Comparison of ENCODE assay signal across 8 mouse cellular contexts in the genomic region with DNA sequence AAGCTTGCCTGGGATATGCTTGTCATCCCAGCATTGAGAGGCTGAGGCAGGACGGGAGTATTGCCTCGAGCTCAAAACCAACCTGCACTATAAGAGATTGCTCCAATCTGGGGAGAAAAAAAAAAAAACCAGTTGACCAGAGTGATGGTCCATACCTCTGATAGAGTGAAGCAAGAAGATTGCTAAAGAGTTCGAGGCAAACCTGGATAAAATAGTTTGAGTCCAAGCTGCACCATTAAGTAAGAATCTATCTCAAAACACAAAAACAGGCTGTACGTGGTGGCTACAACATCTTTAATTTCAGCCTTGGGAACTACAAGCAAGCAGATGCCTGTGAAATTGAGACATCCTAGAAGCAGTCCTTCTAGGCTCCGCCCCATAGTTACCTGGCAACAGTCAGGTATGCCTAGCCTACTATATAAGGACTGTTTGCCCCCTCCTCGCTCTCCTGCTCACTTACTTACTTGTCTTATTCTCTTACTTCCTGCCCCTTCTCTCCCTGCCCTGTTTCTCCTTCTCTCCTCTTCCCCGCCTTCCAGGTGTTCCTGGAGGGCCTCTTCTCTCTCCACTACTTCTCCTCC. TPM values are rescaled to one million over a fixed set of nuclear protein-coding genes. Genes with fewer than 3 reads are reported as not detected.
DNase-seq lines count a peak whose midpoint lies in the region; ATAC-seq and TF ChIP-seq lines count a peak whose summit lies in the region.

No protein-coding gene starts in this region.

- peaks cover 10% of the 10 kb centered on the region for H3K4me1 ChIP-seq in kidney, embryonic 14.5 days (ENCODE audit: control insufficient read depth, insufficient read depth, low read length)
- peaks cover 18% of the 10 kb centered on the region for H3K4me1 ChIP-seq in embryonic facial prominence, embryonic 15.5 days
- H3K4me1 ChIP-seq in limb, embryonic 15.5 days, result peaks cover 20% of the 10 kb centered on the region

- no peak for ATAC-seq in kidney, embryonic 14.5 days (ENCODE audit: low FRiP score, low TSS enrichment)
- ATAC-seq in embryonic facial prominence, embryonic 15.5 days (ENCODE audit: insufficient number of reproducible peaks, low FRiP score, low TSS enrichment, low read depth), result no peak
- 0 out of 2 replicates have a peak, but pooled peaks have one; percentile 6 for ATAC-seq in limb, embryonic 15.5 days (ENCODE audit: insufficient number of reproducible peaks, low FRiP score, low TSS enrichment, low read depth)

- peak overlapping the region; percentile 75 for H3K4me3 ChIP-seq in kidney, embryonic 14.5 days (ENCODE audit: low read length)
- H3K4me3 ChIP-seq in embryonic facial prominence, embryonic 15.5 days (replicated peaks), result peak overlapping the region; percentile 71
- peak overlapping the region; percentile 65 for H3K4me3 ChIP-seq in limb, embryonic 15.5 days
- peak overlapping the region; percentile 54 for H3K4me3 ChIP-seq in myocyte

- peaks cover 28% of the 10 kb centered on the region for H3K79me2 ChIP-seq in myocyte (ENCODE audit: control insufficient read depth, insufficient read depth)

- H3K27me3 ChIP-seq in kidney, embryonic 14.5 days (ENCODE audit: control insufficient read depth, insufficient read depth, low read length), result no peaks in the 10 kb centered on the region
- H3K27me3 ChIP-seq in embryonic facial prominence, embryonic 15.5 days, result no peaks in the 10 kb centered on the region
- H3K27me3 ChIP-seq in limb, embryonic 15.5 days, result no peaks in the 10 kb centered on the region
- no peaks in the 10 kb centered on the region for H3K27me3 ChIP-seq in myocyte (ENCODE audit: control insufficient read depth, insufficient read depth, insufficient read length)

- peaks cover 28% of the 10 kb centered on the region for H3K36me3 ChIP-seq in kidney, embryonic 14.5 days (ENCODE audit: control insufficient read depth, insufficient read depth, low read length)
- H3K36me3 ChIP-seq in embryonic facial prominence, embryonic 15.5 days, result peaks cover 25% of the 10 kb centered on the region
- peaks cover 34% of the 10 kb centered on the region for H3K36me3 ChIP-seq in limb, embryonic 15.5 days
- H3K36me3 ChIP-seq in myocyte (ENCODE audit: control insufficient read depth, insufficient read depth), result peaks cover 24% of the 10 kb centered on the region

- no peaks in the 10 kb centered on the region for H3K9me3 ChIP-seq in kidney, embryonic 14.5 days (ENCODE audit: control insufficient read depth, low read length)
- H3K9me3 ChIP-seq in embryonic facial prominence, embryonic 15.5 days (replicated peaks), result no peaks in the 10 kb centered on the region
- H3K9me3 ChIP-seq in limb, embryonic 15.5 days, result no peaks in the 10 kb centered on the region

- 31% methylated on average over 7 of the region's 7 CpGs for WGBS in kidney, embryonic 14.5 days
- WGBS in embryonic facial prominence, embryonic 15.5 days, result 36% methylated on average over 7 of the region's 7 CpGs
- WGBS in limb, embryonic 15.5 days, result 31% methylated on average over 7 of the region's 7 CpGs

- peak overlapping the region; percentile 53 for H3ac ChIP-seq in myocyte (ENCODE audit: control insufficient read depth, insufficient read length)

- H3K9ac ChIP-seq in kidney, embryonic 14.5 days (ENCODE audit: low read depth, low read length), result peak overlapping the region; percentile 84; the same call in 1 of the 2 replicates
- H3K9ac ChIP-seq in embryonic facial prominence, embryonic 15.5 days, result peak overlapping the region; percentile 59; the same call in 1 of the 2 replicates
- no peak overlapping the region for H3K9ac ChIP-seq in limb, embryonic 15.5 days

- DNase-seq in kidney, adult 9 months, result no peak
- DNase-seq in frontal cortex, postnatal 36 days (ENCODE audit: low spot score in 2 of 2), result no peak
- DNase-seq in kidney, postnatal 25 days, result no peak
- DNase-seq in spleen, adult 12 weeks (ENCODE audit: low spot score), result no peak

- H3K4me2 ChIP-seq in kidney, embryonic 14.5 days (replicated peaks; ENCODE audit: low read depth, low read length), result peak overlapping the region; percentile 71
- H3K4me2 ChIP-seq in embryonic facial prominence, embryonic 15.5 days (replicated peaks), result peak overlapping the region; percentile 73
- peak overlapping the region; percentile 85 for H3K4me2 ChIP-seq in limb, embryonic 15.5 days
- peak overlapping the region; percentile 88 for H3K4me2 ChIP-seq in myocyte (ENCODE audit: low read depth)

- TF ChIP-seq POLR2A in myocyte (IDR thresholded peaks at IDR 0.05; ENCODE audit: insufficient read length, low read depth), result no peak

- no peak overlapping the region for H3K27ac ChIP-seq in kidney, embryonic 14.5 days (ENCODE audit: low read depth, low read length)
- peak overlapping the region; percentile 51; the same call in 1 of the 2 replicates for H3K27ac ChIP-seq in embryonic facial prominence, embryonic 15.5 days (replicated peaks)
- no peak overlapping the region for H3K27ac ChIP-seq in limb, embryonic 15.5 days

TF ChIP-seq in myocyte, 11 proteins besides CTCF, POLR2A, EP300 and RAD21:
- TF ChIP-seq CEBPB (IDR thresholded peaks at IDR 0.05; ENCODE audit: insufficient read depth, poor library complexity, severe bottlenecking) (no peak), TCF3 (IDR thresholded peaks at IDR 0.05; ENCODE audit: insufficient read length, low read depth) (no peak), SRF (IDR thresholded peaks at IDR 0.05; ENCODE audit: control insufficient read depth, insufficient read length, low read depth) (no peak), MYOG (IDR thresholded peaks at IDR 0.05; ENCODE audit: control insufficient read depth in 1 of 3, insufficient read depth in 1 of 3, insufficient read length in 2 of 3, low read depth in 2 of 3) (no peak), MYOD1 (IDR thresholded peaks at IDR 0.05; ENCODE audit: control insufficient read depth in 1 of 3, insufficient read length in 2 of 3, low read depth in 2 of 3) (no peak), POLR2AphosphoS2 (IDR thresholded peaks at IDR 0.05; ENCODE audit: insufficient read length, low read depth) (no peak), MAX (IDR thresholded peaks at IDR 0.05; ENCODE audit: low read depth) (no peak), TCF12 (IDR thresholded peaks at IDR 0.05; ENCODE audit: insufficient read depth, poor library complexity, severe bottlenecking) (no peak), REST (IDR thresholded peaks at IDR 0.05; ENCODE audit: insufficient read depth, insufficient read length) (no peak)

RNA-seq across cellular contexts. Expression of gene Bax, which starts 0.5 kb away (rescaled TPM):
- 97.3 and 110 TPM in 2 replicates for polyA plus RNA-seq in kidney, embryonic 14.5 days (2014; fragmentation: Nextera tagmentation; extraction: Ambion mirVana)
- polyA plus RNA-seq in embryonic facial prominence, embryonic 15.5 days (2015; fragmentation: Nextera tagmentation; extraction: Ambion mirVana), result 156 and 158 TPM in 2 replicates
- 145 and 146 TPM in 2 replicates for polyA plus RNA-seq in limb, embryonic 15.5 days (2015; fragmentation: Nextera tagmentation; extraction: Ambion mirVana)
- polyA plus RNA-seq in myocyte (2012; fragmentation: generic; extraction: Trizol), result 249 TPM

RNA-seq across cellular contexts. Expression of gene Ftl1, which starts 7.5 kb away (rescaled TPM):
- polyA plus RNA-seq in kidney, embryonic 14.5 days (2014; fragmentation: Nextera tagmentation; extraction: Ambion mirVana), result 3,941 and 4,356 TPM in 2 replicates
- 4,629 and 4,755 TPM in 2 replicates for polyA plus RNA-seq in embryonic facial prominence, embryonic 15.5 days (2015; fragmentation: Nextera tagmentation; extraction: Ambion mirVana)
- polyA plus RNA-seq in limb, embryonic 15.5 days (2015; fragmentation: Nextera tagmentation; extraction: Ambion mirVana), result 4,640 and 4,716 TPM in 2 replicates
- 2,413 TPM for polyA plus RNA-seq in myocyte (2012; fragmentation: generic; extraction: Trizol)

RNA-seq across cellular contexts. Expression of gene Tulp2, which starts 14.5 kb away (rescaled TPM):
- 0.64 and 0.84 TPM in 2 replicates for polyA plus RNA-seq in kidney, embryonic 14.5 days (2014; fragmentation: Nextera tagmentation; extraction: Ambion mirVana)
- polyA plus RNA-seq in embryonic facial prominence, embryonic 15.5 days (2015; fragmentation: Nextera tagmentation; extraction: Ambion mirVana), result 1.1 and 1.8 TPM in 2 replicates
- 0.61 and 1.0 TPM in 2 replicates for polyA plus RNA-seq in limb, embryonic 15.5 days (2015; fragmentation: Nextera tagmentation; extraction: Ambion mirVana)
- 0.06 TPM for polyA plus RNA-seq in myocyte (2012; fragmentation: generic; extraction: Trizol)

RNA-seq across cellular contexts. Expression of gene Gm45808, which starts 19.4 kb away (rescaled TPM):
- not detected in 2 replicates for polyA plus RNA-seq in kidney, embryonic 14.5 days (2014; fragmentation: Nextera tagmentation; extraction: Ambion mirVana)
- polyA plus RNA-seq in embryonic facial prominence, embryonic 15.5 days (2015; fragmentation: Nextera tagmentation; extraction: Ambion mirVana), result not detected in 2 replicates
- polyA plus RNA-seq in limb, embryonic 15.5 days (2015; fragmentation: Nextera tagmentation; extraction: Ambion mirVana), result not detected in 2 replicates
- polyA plus RNA-seq in myocyte (2012; fragmentation: generic; extraction: Trizol), result not detected

RNA-seq across cellular contexts. Expression of gene Dhdh, which starts 21.4 kb away (rescaled TPM):
- 3.3 and 3.5 TPM in 2 replicates for polyA plus RNA-seq in kidney, embryonic 14.5 days (2014; fragmentation: Nextera tagmentation; extraction: Ambion mirVana)
- 4.4 and 5.1 TPM in 2 replicates for polyA plus RNA-seq in embryonic facial prominence, embryonic 15.5 days (2015; fragmentation: Nextera tagmentation; extraction: Ambion mirVana)
- polyA plus RNA-seq in limb, embryonic 15.5 days (2015; fragmentation: Nextera tagmentation; extraction: Ambion mirVana), result 3.1 and 3.3 TPM in 2 replicates
- 0.13 TPM for polyA plus RNA-seq in myocyte (2012; fragmentation: generic; extraction: Trizol)
